Mouse (Mus musculus): ENCODE data around the gene Foxc1. TPM values are rescaled to one million over a fixed set of nuclear protein-coding genes. Genes with fewer than 3 reads are reported as not detected.

The Foxc1 gene
- polyA plus RNA-seq, 1 experiment from 2014 or later, result 0.63 TPM

GRCm38 (mm10) chr13:31803166-31804093 is 3.0 kb upstream of the Foxc1 start:
- Histone ChIP-seq H3K9me3 (ENCODE audit: control insufficient read depth, low read length) (no peaks in the 10 kb centered on the region), H3K4me3 (ENCODE audit: low read length) (no peak overlapping the region), H3K4me2 (ENCODE audit: low read length) (0 out of 2 replicates have a peak overlapping the region, but pooled peaks have one; percentile 7), H3K36me3 (ENCODE audit: control insufficient read depth, insufficient read depth, low read length) (no peaks in the 10 kb centered on the region), H3K9ac (ENCODE audit: low read depth, low read length) (no peak overlapping the region), H3K27me3 (replicated peaks; ENCODE audit: control insufficient read depth, insufficient read depth, low read length) (peaks cover 62% of the 10 kb centered on the region), H3K27ac (ENCODE audit: low read depth, low read length) (no peak overlapping the region), H3K4me1 (ENCODE audit: control insufficient read depth, insufficient read depth, low read depth, low read length) (peaks cover 34% of the 10 kb centered on the region)
- WGBS, result 1% methylated on average over 31 of the region's 31 CpGs
- ATAC-seq, result no peak

DNA sequence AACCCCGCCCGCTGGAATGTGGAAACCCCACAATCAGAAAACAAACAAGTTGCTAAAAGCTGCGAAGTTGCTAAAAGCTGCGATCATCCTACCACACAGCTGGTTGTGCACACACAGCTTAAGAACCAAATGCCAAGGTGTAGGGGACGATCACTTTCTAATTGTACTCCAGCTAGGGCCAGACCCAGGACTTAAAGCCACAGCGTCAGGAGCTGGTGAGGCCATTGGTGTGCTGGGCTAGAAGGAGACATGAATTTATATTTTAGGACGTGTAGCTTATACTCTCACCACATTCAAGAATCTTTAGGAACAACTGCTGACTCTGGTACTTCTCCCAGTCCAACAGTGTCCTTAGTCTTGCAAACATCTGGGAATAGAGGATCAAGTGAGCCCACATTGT is 1.9 kb upstream of the Foxc1 start:
- H3K36me3 ChIP-seq (ENCODE audit: control insufficient read depth, insufficient read depth, low read length), result no peaks in the 10 kb centered on the region
- no peak overlapping the region for H3K27ac ChIP-seq (ENCODE audit: low read depth, low read length)
- no peak overlapping the region for H3K9ac ChIP-seq (ENCODE audit: low read depth, low read length)
- no peak overlapping the region for H3K4me3 ChIP-seq (ENCODE audit: low read length)
- no peaks in the 10 kb centered on the region for H3K9me3 ChIP-seq (ENCODE audit: control insufficient read depth, low read length)
- H3K4me2 ChIP-seq (ENCODE audit: low read length), result no peak overlapping the region
- ATAC-seq, result no peak
- H3K27me3 ChIP-seq (replicated peaks; ENCODE audit: control insufficient read depth, insufficient read depth, low read length), result peaks cover 51% of the 10 kb centered on the region
- 1% methylated on average over 7 of the region's 7 CpGs for WGBS
- H3K4me1 ChIP-seq (ENCODE audit: control insufficient read depth, insufficient read depth, low read depth, low read length), result peaks cover 34% of the 10 kb centered on the region

DNA sequence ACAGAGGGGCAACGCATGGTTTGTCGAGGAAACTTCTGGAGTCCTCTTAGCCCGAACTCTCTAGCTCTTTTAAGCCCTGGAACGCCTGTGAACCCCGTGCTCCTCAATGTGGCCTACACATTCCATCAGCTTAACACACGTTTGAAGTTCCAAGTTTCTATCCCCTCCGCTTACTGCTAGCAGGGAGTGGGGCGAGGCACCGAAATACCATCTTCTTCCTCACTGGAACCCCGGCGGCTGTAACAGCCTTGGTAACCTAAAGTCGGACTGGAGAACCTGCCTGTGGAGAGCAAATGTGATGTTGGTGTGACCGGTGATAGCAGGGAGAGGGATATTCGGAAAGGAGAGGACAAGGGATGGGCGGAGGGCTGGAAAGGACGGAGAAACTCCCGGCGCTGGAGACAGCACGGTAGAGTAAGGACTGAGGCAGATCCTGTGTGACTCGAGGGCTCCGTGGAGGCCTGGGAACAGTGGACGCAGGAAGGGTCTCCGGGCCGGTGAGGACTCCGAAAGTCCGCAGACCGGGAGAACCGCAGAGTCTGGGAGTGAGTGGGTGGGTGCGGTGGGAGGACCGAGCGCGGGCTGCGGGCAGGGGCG is 504 bp upstream of the Foxc1 start:
- Histone ChIP-seq H3K27ac (ENCODE audit: low read depth, low read length) (peak overlapping the region; percentile 17; the same call in 1 of the 2 replicates), H3K36me3 (ENCODE audit: control insufficient read depth, insufficient read depth, low read length) (no peaks in the 10 kb centered on the region), H3K4me3 (ENCODE audit: low read length) (peak overlapping the region; percentile 48), H3K9me3 (ENCODE audit: control insufficient read depth, low read length) (no peaks in the 10 kb centered on the region), H3K9ac (ENCODE audit: low read depth, low read length) (peak overlapping the region; percentile 7), H3K27me3 (replicated peaks; ENCODE audit: control insufficient read depth, insufficient read depth, low read length) (peaks cover 47% of the 10 kb centered on the region), H3K4me2 (ENCODE audit: low read length) (peak overlapping the region; percentile 75), H3K4me1 (ENCODE audit: control insufficient read depth, insufficient read depth, low read depth, low read length) (peaks cover 30% of the 10 kb centered on the region)
- WGBS, result 1% methylated on average over 32 of the region's 34 CpGs
- no peak; the same call in 1 of the 2 replicates for ATAC-seq

GRCm38 (mm10) chr13:31806890-31807735 is 680 bp downstream of the Foxc1 start:
- peaks cover 44% of the 10 kb centered on the region for H3K27me3 ChIP-seq (replicated peaks; ENCODE audit: control insufficient read depth, insufficient read depth, low read length)
- no peaks in the 10 kb centered on the region for H3K9me3 ChIP-seq (ENCODE audit: control insufficient read depth, low read length)

GRCm38 (mm10) chr13:31807736-31808115 is 1.3 kb downstream of the Foxc1 start:
- Histone ChIP-seq H3K4me1 (ENCODE audit: control insufficient read depth, insufficient read depth, low read depth, low read length) (peaks cover 30% of the 10 kb centered on the region), H3K27ac (ENCODE audit: low read depth, low read length) (peak overlapping the region; percentile 54; the same call in 1 of the 2 replicates), H3K27me3 (replicated peaks; ENCODE audit: control insufficient read depth, insufficient read depth, low read length) (peaks cover 46% of the 10 kb centered on the region), H3K9ac (ENCODE audit: low read depth, low read length) (peak overlapping the region; percentile 65), H3K9me3 (ENCODE audit: control insufficient read depth, low read length) (no peaks in the 10 kb centered on the region), H3K36me3 (ENCODE audit: control insufficient read depth, insufficient read depth, low read length) (no peaks in the 10 kb centered on the region), H3K4me3 (ENCODE audit: low read length) (peak overlapping the region; percentile 48), H3K4me2 (ENCODE audit: low read length) (peak overlapping the region; percentile 75)
- under 1% methylated on average over 27 of the region's 47 CpGs for WGBS
- no peak for ATAC-seq

More at GRCm38 (mm10) chr13:31806890-31807735, 680 bp downstream of the Foxc1 start:
- H3K4me3 ChIP-seq (ENCODE audit: low read length), result peak overlapping the region; percentile 48
- WGBS, result under 1% methylated on average over 78 of the region's 101 CpGs
- peak overlapping the region; percentile 65 for H3K9ac ChIP-seq (ENCODE audit: low read depth, low read length)
- H3K4me2 ChIP-seq (ENCODE audit: low read length), result peak overlapping the region; percentile 75
- peak; percentile 27; the same call in 1 of the 2 replicates for ATAC-seq
- peaks cover 30% of the 10 kb centered on the region for H3K4me1 ChIP-seq (ENCODE audit: control insufficient read depth, insufficient read depth, low read depth, low read length)
- no peaks in the 10 kb centered on the region for H3K36me3 ChIP-seq (ENCODE audit: control insufficient read depth, insufficient read depth, low read length)
- peak overlapping the region; percentile 67 for H3K27ac ChIP-seq (ENCODE audit: low read depth, low read length)

DNA sequence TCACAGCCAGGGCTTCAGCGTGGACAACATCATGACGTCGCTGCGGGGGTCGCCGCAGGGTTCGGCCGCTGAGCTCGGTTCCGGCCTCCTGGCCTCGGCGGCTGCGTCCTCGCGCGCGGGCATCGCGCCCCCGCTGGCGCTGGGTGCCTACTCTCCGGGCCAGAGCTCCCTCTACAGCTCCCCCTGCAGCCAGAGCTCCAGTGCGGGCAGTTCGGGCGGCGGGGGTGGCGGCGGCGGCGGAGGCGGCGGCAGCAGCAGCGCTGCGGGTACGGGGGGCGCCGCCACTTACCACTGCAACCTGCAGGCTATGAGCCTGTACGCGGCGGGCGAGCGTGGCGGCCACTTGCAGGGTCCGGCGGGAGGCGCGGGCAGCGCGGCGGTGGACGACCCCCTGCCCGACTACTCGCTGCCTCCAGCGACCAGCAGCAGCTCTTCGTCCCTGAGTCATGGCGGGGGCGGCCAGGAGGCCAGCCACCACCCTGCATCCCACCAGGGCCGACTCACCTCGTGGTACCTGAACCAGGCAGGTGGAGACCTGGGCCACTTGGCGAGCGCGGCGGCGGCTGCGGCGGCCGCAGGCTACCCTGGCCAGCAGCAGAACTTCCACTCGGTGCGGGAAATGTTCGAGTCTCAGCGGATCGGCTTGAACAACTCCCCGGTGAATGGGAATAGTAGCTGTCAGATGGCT is 1.8 kb downstream of the Foxc1 start:
- H3K36me3 ChIP-seq (ENCODE audit: control insufficient read depth, insufficient read depth, low read length), result no peaks in the 10 kb centered on the region
- H3K9me3 ChIP-seq (ENCODE audit: control insufficient read depth, low read length), result no peaks in the 10 kb centered on the region
- peaks cover 47% of the 10 kb centered on the region for H3K27me3 ChIP-seq (replicated peaks; ENCODE audit: control insufficient read depth, insufficient read depth, low read length)
- no peak for ATAC-seq
- peak overlapping the region; percentile 54; the same call in 1 of the 2 replicates for H3K27ac ChIP-seq (ENCODE audit: low read depth, low read length)
- peaks cover 30% of the 10 kb centered on the region for H3K4me1 ChIP-seq (ENCODE audit: control insufficient read depth, insufficient read depth, low read depth, low read length)
- H3K9ac ChIP-seq (ENCODE audit: low read depth, low read length), result peak overlapping the region; percentile 65
- under 1% methylated on average over 63 of the region's 73 CpGs for WGBS
- H3K4me2 ChIP-seq (ENCODE audit: low read length), result peak overlapping the region; percentile 8
- peak overlapping the region; percentile 48 for H3K4me3 ChIP-seq (ENCODE audit: low read length)

GRCm38 (mm10) chr13:31808804-31809420 is 2.5 kb downstream of the Foxc1 start:
- Histone ChIP-seq H3K4me2 (ENCODE audit: low read length) (no peak overlapping the region), H3K9me3 (ENCODE audit: control insufficient read depth, low read length) (no peaks in the 10 kb centered on the region), H3K9ac (ENCODE audit: low read depth, low read length) (peak overlapping the region; percentile 65; the same call in 1 of the 2 replicates), H3K4me3 (ENCODE audit: low read length) (peak overlapping the region; percentile 48), H3K27ac (ENCODE audit: low read depth, low read length) (no peak overlapping the region; the same call in 1 of the 2 replicates), H3K27me3 (replicated peaks; ENCODE audit: control insufficient read depth, insufficient read depth, low read length) (peaks cover 48% of the 10 kb centered on the region), H3K4me1 (ENCODE audit: control insufficient read depth, insufficient read depth, low read depth, low read length) (peaks cover 30% of the 10 kb centered on the region), H3K36me3 (ENCODE audit: control insufficient read depth, insufficient read depth, low read length) (no peaks in the 10 kb centered on the region)
- 6% methylated on average over 16 of the region's 16 CpGs for WGBS
- no peak for ATAC-seq

DNA sequence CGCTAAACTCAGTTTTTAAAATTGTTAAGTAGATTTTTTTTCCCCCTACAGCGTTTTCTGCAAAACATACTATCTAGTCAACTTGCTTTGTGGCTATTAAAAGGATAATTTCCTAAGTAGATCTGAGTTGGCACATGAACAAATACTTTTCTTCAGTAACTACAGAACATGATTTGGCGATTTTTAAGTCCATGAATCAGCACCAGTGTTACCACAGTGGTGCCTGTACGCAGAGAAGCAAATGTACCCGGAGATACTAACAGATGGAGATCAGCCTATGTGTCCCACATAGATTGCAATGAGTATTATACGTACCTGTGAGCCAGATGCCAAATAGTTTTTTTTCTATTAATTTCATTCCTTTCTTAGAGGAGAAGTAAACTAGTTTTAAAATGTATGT is 3.3 kb downstream of the Foxc1 start:
- Histone ChIP-seq H3K36me3 (ENCODE audit: control insufficient read depth, insufficient read depth, low read length) (no peaks in the 10 kb centered on the region), H3K27ac (ENCODE audit: low read depth, low read length) (no peak overlapping the region), H3K9ac (ENCODE audit: low read depth, low read length) (no peak overlapping the region), H3K4me2 (ENCODE audit: low read length) (no peak overlapping the region), H3K27me3 (replicated peaks; ENCODE audit: control insufficient read depth, insufficient read depth, low read length) (peaks cover 54% of the 10 kb centered on the region), H3K4me3 (ENCODE audit: low read length) (peak overlapping the region; percentile 18; the same call in 1 of the 2 replicates), H3K9me3 (ENCODE audit: control insufficient read depth, low read length) (no peaks in the 10 kb centered on the region), H3K4me1 (ENCODE audit: control insufficient read depth, insufficient read depth, low read depth, low read length) (peaks cover 30% of the 10 kb centered on the region)
- ATAC-seq, result no peak
- 9% methylated on average over 6 of the region's 6 CpGs for WGBS

Data from hindbrain, embryonic 16.5 days (tissue).